Mouse (Mus musculus): ENCODE results near the gene Gcfc2.

Gene Gcfc2

GRCm38 (mm10) chr6:81975971-81976621 is 52.6 kb downstream of the Gcfc2 start:
- DNase-seq (ENCODE audit: low read depth, low spot score), result peak; percentile 78

GRCm38 (mm10) chr6:81979286-81979685 is 55.8 kb downstream of the Gcfc2 start:
- DNase-seq (ENCODE audit: low read depth, low spot score), result no peak

GRCm38 (mm10) chr6:81986171-81986570 is 62.7 kb downstream of the Gcfc2 start:
- DNase-seq (ENCODE audit: low read depth, low spot score), result no peak

- DNase-seq (ENCODE audit: low read depth, low spot score), result no peak
Measured at GRCm38 (mm10) chr6:81986599-81986998, 63.1 kb downstream of the Gcfc2 start.

GRCm38 (mm10) chr6:81987010-81987409 is 63.5 kb downstream of the Gcfc2 start:
- DNase-seq (ENCODE audit: low read depth, low spot score), result peak; percentile 67

- no peak for DNase-seq (ENCODE audit: low read depth, low spot score)
Measured at GRCm38 (mm10) chr6:81987580-81987979, 64.1 kb downstream of the Gcfc2 start.

- no peak for DNase-seq (ENCODE audit: low read depth, low spot score)
Measured at GRCm38 (mm10) chr6:81988341-81988740, 64.9 kb downstream of the Gcfc2 start.

- DNase-seq (ENCODE audit: low read depth, low spot score), result no peak
Measured at GRCm38 (mm10) chr6:81990049-81990810, 66.8 kb downstream of the Gcfc2 start.

Measured in CD4-positive, CD25-positive, alpha-beta regulatory T cell, adult 2 months (primary cell).